Mouse (Mus musculus): ENCODE data around the gene Cd9.

DNA sequence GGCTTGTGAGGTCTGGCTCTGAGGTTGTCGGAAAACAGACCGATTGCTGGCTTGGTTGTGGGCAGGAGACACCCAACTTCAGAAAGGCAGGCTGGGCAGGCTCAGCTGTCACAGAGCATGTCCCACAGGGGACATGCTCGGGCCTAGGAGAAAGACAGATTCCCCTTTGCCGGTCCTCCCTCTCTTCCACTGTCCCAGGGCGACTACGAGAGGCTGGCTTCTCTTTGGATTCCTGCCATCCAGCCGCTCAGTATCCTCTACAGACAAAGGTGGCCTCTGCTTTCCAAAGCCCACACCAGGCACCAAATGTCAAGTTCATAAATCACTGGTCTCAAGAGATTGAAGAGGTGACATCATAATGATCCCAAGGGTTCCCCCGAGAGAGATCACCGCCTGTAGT is 2.6 kb downstream of the Cd9 start:
- TF ChIP-seq EP300 (optimal IDR thresholded peaks at IDR 0.05) (no peak), CTCF (IDR thresholded peaks at IDR 0.05; ENCODE audit: low read depth) (no peak)

All from stomach, postnatal 0 days (tissue).